20 mouse cellular contexts compared by ENCODE assay signal in genomic region chr1:194756001-194756400, GRCm38 (mm10).
DNase-seq lines count a peak whose midpoint lies in the region; ATAC-seq and TF ChIP-seq lines count a peak whose summit lies in the region.
"Had no signal": no experiment of that assay in that cellular context is flagged by ENCODE, and none has a peak within 500 bp of the region (broad histone marks: within the 10 kb centered on the region; RNA-seq: fewer than 3 reads in every experiment).

No protein-coding gene starts in this region.

- peak; percentile 53 to 54 for DNase-seq in heart, adult 9 months (ENCODE audit: low spot score in 2 of 2)
- no peak for DNase-seq in heart, embryonic 10.5 days (ENCODE audit: low spot score)
- peak; percentile 59 for DNase-seq in midbrain, embryonic 11.5 days (ENCODE audit: low spot score, missing footprints)
- no peak for DNase-seq in midbrain, postnatal 0 days (ENCODE audit: low spot score)
- DNase-seq in kidney, postnatal 14 days: peak; percentile 24
- DNase-seq in layer of hippocampus, adult 2 months (ENCODE audit: low spot score in 2 of 2): no peak
- DNase-seq: adrenal gland, postnatal 10 days; cerebellum, adult 11 months; cerebellum, postnatal 14 days; left cerebral cortex, postnatal 4 days; liver; lung, postnatal 14 days; retina, postnatal 1 day; thymus, adult 2 months had no signal

- H3K36me3 ChIP-seq in heart, embryonic 10.5 days: peaks cover under 1% of the 10 kb centered on the region; the same call in 1 of the 2 replicates
- H3K36me3 ChIP-seq in midbrain, embryonic 11.5 days (ENCODE audit: control insufficient read depth, insufficient read depth, low read length): no peaks in the 10 kb centered on the region
- peaks cover 7% of the 10 kb centered on the region; the same call in 1 of the 2 replicates for H3K36me3 ChIP-seq in midbrain, postnatal 0 days (ENCODE audit: insufficient read depth, low read length)
- peaks cover 63% of the 10 kb centered on the region for H3K36me3 ChIP-seq in hindbrain, embryonic 12.5 days

- H3K4me1 ChIP-seq in heart, embryonic 10.5 days: no peaks in the 10 kb centered on the region
- H3K4me1 ChIP-seq in midbrain, embryonic 11.5 days (ENCODE audit: control insufficient read depth, insufficient read depth, low read length): no peaks in the 10 kb centered on the region
- no peaks in the 10 kb centered on the region for H3K4me1 ChIP-seq in midbrain, postnatal 0 days (ENCODE audit: insufficient read depth, low read length)
- H3K4me1 ChIP-seq in hindbrain, embryonic 12.5 days: 0 out of 2 replicates have a peak, but pooled peaks cover 3% of the 10 kb centered on the region
- H3K4me1 ChIP-seq: embryonic facial prominence, embryonic 13.5 days; forebrain, embryonic 15.5 days; midbrain, embryonic 15.5 days had no signal

- H3K27me3 ChIP-seq in heart, embryonic 10.5 days (ENCODE audit: insufficient read depth, poor library complexity, severe bottlenecking): no peaks in the 10 kb centered on the region
- no peaks in the 10 kb centered on the region for H3K27me3 ChIP-seq in midbrain, embryonic 11.5 days (ENCODE audit: control insufficient read depth, insufficient read depth, low read length)
- H3K27me3 ChIP-seq in midbrain, postnatal 0 days (ENCODE audit: insufficient read depth, low read length): no peaks in the 10 kb centered on the region
- H3K27me3 ChIP-seq in hindbrain, embryonic 12.5 days: no peaks in the 10 kb centered on the region
- H3K27me3 ChIP-seq: embryonic facial prominence, embryonic 13.5 days; forebrain, embryonic 15.5 days; megakaryocyte, embryonic 14.5 days; midbrain, embryonic 15.5 days had no signal

- H3K9ac ChIP-seq in midbrain, embryonic 11.5 days (ENCODE audit: low read length): no peak overlapping the region
- no peak overlapping the region for H3K9ac ChIP-seq in midbrain, postnatal 0 days (replicated peaks; ENCODE audit: low read length, poor library complexity, severe bottlenecking)
- no peak overlapping the region for H3K9ac ChIP-seq in hindbrain, embryonic 12.5 days
- H3K9ac ChIP-seq: embryonic facial prominence, embryonic 13.5 days; forebrain, embryonic 15.5 days; midbrain, embryonic 15.5 days had no signal

- H3K27ac ChIP-seq in heart, embryonic 10.5 days: no peak overlapping the region
- H3K27ac ChIP-seq in midbrain, embryonic 11.5 days (ENCODE audit: low read depth, low read length): no peak overlapping the region
- H3K27ac ChIP-seq in midbrain, postnatal 0 days (ENCODE audit: low read depth, low read length): no peak overlapping the region
- H3K27ac ChIP-seq in layer of hippocampus, adult 2 months: no peak overlapping the region
- no peak overlapping the region for H3K27ac ChIP-seq in hindbrain, embryonic 12.5 days
- H3K27ac ChIP-seq: embryonic facial prominence, embryonic 13.5 days; forebrain, embryonic 15.5 days; kidney, postnatal 0 days; midbrain, embryonic 15.5 days had no signal

- H3K9me3 ChIP-seq in heart, embryonic 10.5 days: no peaks in the 10 kb centered on the region
- H3K9me3 ChIP-seq in midbrain, embryonic 11.5 days (ENCODE audit: control insufficient read depth, low read length): no peaks in the 10 kb centered on the region
- H3K9me3 ChIP-seq in midbrain, postnatal 0 days (ENCODE audit: low read length): no peaks in the 10 kb centered on the region
- no peaks in the 10 kb centered on the region for H3K9me3 ChIP-seq in hindbrain, embryonic 12.5 days (replicated peaks)
- H3K9me3 ChIP-seq: embryonic facial prominence, embryonic 13.5 days; forebrain, embryonic 15.5 days; megakaryocyte, embryonic 14.5 days; midbrain, embryonic 15.5 days had no signal

- no peak for TF ChIP-seq CTCF in midbrain, postnatal 0 days (IDR thresholded peaks at IDR 0.05)
- TF ChIP-seq CTCF in layer of hippocampus, adult 2 months (conservative IDR thresholded peaks at IDR 0.05): no peak

- no peak overlapping the region for H3K4me3 ChIP-seq in heart, embryonic 10.5 days
- no peak overlapping the region for H3K4me3 ChIP-seq in midbrain, embryonic 11.5 days (ENCODE audit: low read depth, low read length)
- H3K4me3 ChIP-seq in midbrain, postnatal 0 days (ENCODE audit: low read depth, low read length): no peak overlapping the region
- no peak overlapping the region for H3K4me3 ChIP-seq in layer of hippocampus, adult 2 months
- H3K4me3 ChIP-seq in hindbrain, embryonic 12.5 days: no peak overlapping the region
- H3K4me3 ChIP-seq: embryonic facial prominence, embryonic 13.5 days; forebrain, embryonic 15.5 days; megakaryocyte, embryonic 14.5 days; midbrain, embryonic 15.5 days had no signal

- no peak for ATAC-seq in midbrain, embryonic 11.5 days (ENCODE audit: low FRiP score)
- no peak for ATAC-seq in midbrain, postnatal 0 days (ENCODE audit: low FRiP score)
- no peak for ATAC-seq in hindbrain, embryonic 12.5 days (ENCODE audit: low FRiP score)
- ATAC-seq: forebrain, embryonic 15.5 days; midbrain, embryonic 15.5 days had no signal

- H3K4me2 ChIP-seq in midbrain, embryonic 11.5 days: no peak overlapping the region
- no peak overlapping the region for H3K4me2 ChIP-seq in midbrain, postnatal 0 days (ENCODE audit: low read depth, low read length, poor library complexity, severe bottlenecking)
- no peak overlapping the region for H3K4me2 ChIP-seq in hindbrain, embryonic 12.5 days (replicated peaks)
- H3K4me2 ChIP-seq: embryonic facial prominence, embryonic 13.5 days; forebrain, embryonic 15.5 days; midbrain, embryonic 15.5 days had no signal

Comparison
In these comparisons a context has a peak if more than half of its experiments do, and no peak if none do; other contexts are left out.
1. DNase-seq: peak in heart, adult 9 months (2 of 2), midbrain, embryonic 11.5 days (single experiment) and kidney, postnatal 14 days (single experiment); none in heart, embryonic 10.5 days (single experiment), midbrain, postnatal 0 days (single experiment) and layer of hippocampus, adult 2 months (0 of 2).